Mouse (Mus musculus) lung, adult 2 months (tissue): Measurements from ENCODE around the gene Hist1h2ad.

Experiments used
- CTCF ChIP-seq: fragments of 200-500 bp; IDR thresholded peaks from 2 replicates; pipeline ENCODE4 v1.5.1; 2011; ENCODE audit warnings: mild to moderate bottlenecking, low read length, control low read depth; ENCODE audit not compliant: insufficient read depth
- POLR2A ChIP-seq: fragments of 200-500 bp; IDR thresholded peaks from 2 replicates; pipeline ENCODE4 v1.6.1; 2011; ENCODE audit warnings: low read depth, mild to moderate bottlenecking, control low read depth, low read length, borderline replicate concordance; ENCODE audit errors: extremely low read depth

GRCm38 (mm10) chr13:23530181-23530900 is 43.8 kb upstream of the Hist1h2ad start:
- no peak for TF ChIP-seq CTCF
- no peak for TF ChIP-seq POLR2A
